Mouse (Mus musculus) ovary, adult 18-20 months (tissue): ENCODE measurements around the gene Gria4.
"Not testable (repeated sequence)": the region's sequence is repeated elsewhere in the genome, so short reads cannot be mapped to it uniquely, and the experiment has no call there.

Source experiments
- DNase-seq: peaks from one replicate; pipeline ENCODE4 v3.0.0; 2022; ENCODE audit warnings: low spot score, mixed read lengths

Gene Gria4

GRCm38 (mm10) chr9:4795544-4796288, at the start of gene Gria4:
Gene Gria4, minus strand, starts transcription at chr9:4796234.
- DNase-seq, result no peak

- DNase-seq, result not testable (repeated sequence)
Measured at GRCm38 (mm10) chr9:4810941-4811340, 14.9 kb upstream of the Gria4 start.

GRCm38 (mm10) chr9:4803151-4803755, 7.2 kb upstream of the Gria4 start:
- no peak for DNase-seq

GRCm38 (mm10) chr9:4797396-4797795, 1.4 kb upstream of the Gria4 start:
- no peak for DNase-seq

GRCm38 (mm10) chr9:4796289-4796645, 233 bp upstream of the Gria4 start:
- no peak for DNase-seq

- no peak for DNase-seq
Measured at GRCm38 (mm10) chr9:4795075-4795474, 959 bp downstream of the Gria4 start.

- no peak for DNase-seq
Measured at GRCm38 (mm10) chr9:4794411-4794810, 1.6 kb downstream of the Gria4 start.

- DNase-seq, result not testable (repeated sequence)
Measured at GRCm38 (mm10) chr9:4749407-4749806, 46.6 kb downstream of the Gria4 start.

GRCm38 (mm10) chr9:4714086-4714485, 81.9 kb downstream of the Gria4 start:
- no peak for DNase-seq

- DNase-seq, result no peak
Measured at GRCm38 (mm10) chr9:4712367-4712766, 83.7 kb downstream of the Gria4 start.

GRCm38 (mm10) chr9:4687149-4687548, 108.9 kb downstream of the Gria4 start:
- DNase-seq, result no peak

GRCm38 (mm10) chr9:4680244-4680643, 115.8 kb downstream of the Gria4 start:
- no peak for DNase-seq

GRCm38 (mm10) chr9:4679099-4679498, 116.9 kb downstream of the Gria4 start:
- no peak for DNase-seq

GRCm38 (mm10) chr9:4665691-4666090, 130.3 kb downstream of the Gria4 start:
- no peak for DNase-seq

- no peak for DNase-seq
Measured at GRCm38 (mm10) chr9:4662421-4662820, 133.6 kb downstream of the Gria4 start.

GRCm38 (mm10) chr9:4658951-4659350, 137.1 kb downstream of the Gria4 start:
- no peak for DNase-seq

GRCm38 (mm10) chr9:4654333-4654732, 141.7 kb downstream of the Gria4 start:
- DNase-seq, result no peak

- DNase-seq, result no peak
Measured at GRCm38 (mm10) chr9:4639192-4639900, 156.7 kb downstream of the Gria4 start.

GRCm38 (mm10) chr9:4631910-4632309, 164.1 kb downstream of the Gria4 start:
- no peak for DNase-seq

- DNase-seq, result no peak
Measured at GRCm38 (mm10) chr9:4615286-4615685, 180.7 kb downstream of the Gria4 start.

- no peak for DNase-seq
Measured at GRCm38 (mm10) chr9:4605354-4605753, 190.7 kb downstream of the Gria4 start.

GRCm38 (mm10) chr9:4604236-4604635, 191.8 kb downstream of the Gria4 start:
- DNase-seq, result no peak

- no peak for DNase-seq
Measured at GRCm38 (mm10) chr9:4601788-4602187, 194.2 kb downstream of the Gria4 start.
